Mouse (Mus musculus) liver, postnatal 0 days (tissue): ENCODE results near the gene L3hypdh. TPM values are rescaled to one million over a fixed set of nuclear protein-coding genes. Genes with fewer than 3 reads are reported as not detected.
A peak's percentile ranks its signal among the peaks of the same experiment; 100 is the strongest.

Source experiments
- ATAC-seq: fragments of 200-750 bp; cut with Nextera tagmentation; 2 replicates; pipeline ENCODE4 v1.8.0; 2017; ENCODE audit warnings: mild to moderate bottlenecking, moderate library complexity
- DNase-seq: peaks from one replicate; pipeline ENCODE4 v3.0.0-alpha.2; 2016
- H3K27ac ChIP-seq: fragments of 300-500 bp; sonication (generic); 2 replicates; pipeline ENCODE4 v1.5.1; 2014; ENCODE audit warnings: antibody characterized with exemption, moderate library complexity, mild to moderate bottlenecking, low read depth
- H3K27me3 ChIP-seq: fragments of 300-500 bp; sonication (generic); 2 replicates; pipeline ENCODE4 v1.6.1; 2014; ENCODE audit warnings: low read length, control low read depth, mixed read lengths; ENCODE audit not compliant: insufficient read depth
- H3K36me3 ChIP-seq: fragments of 300-500 bp; sonication (generic); replicated peaks from 2 replicates; pipeline ENCODE4 v1.6.1; 2014; ENCODE audit warnings: mild to moderate bottlenecking, control low read depth, low read length, moderate library complexity, mixed read lengths; ENCODE audit not compliant: insufficient read depth
- H3K4me1 ChIP-seq: fragments of 300-500 bp; sonication (generic); 2 replicates; pipeline ENCODE4 v1.6.1; 2014; ENCODE audit warnings: antibody characterized with exemption, mild to moderate bottlenecking, control low read depth; ENCODE audit not compliant: insufficient read depth
- H3K4me2 ChIP-seq: fragments of 300-500 bp; sonication (generic); 2 replicates; pipeline ENCODE4 v1.6.1; 2014; ENCODE audit warnings: low read depth, mild to moderate bottlenecking, low read length, moderate library complexity, mixed read lengths
- H3K4me3 ChIP-seq: fragments of 300-500 bp; sonication (generic); 2 replicates; pipeline ENCODE4 v1.5.1; 2014; ENCODE audit warnings: low read depth, low read length
- H3K9ac ChIP-seq: fragments of 300-500 bp; sonication (generic); replicated peaks from 2 replicates; pipeline ENCODE4 v1.6.1; 2014; ENCODE audit warnings: mild to moderate bottlenecking, moderate library complexity
- H3K9me3 ChIP-seq: fragments of 300-500 bp; sonication (generic); 2 replicates; pipeline ENCODE4 v1.6.1; 2016; ENCODE audit warnings: mild to moderate bottlenecking, control low read depth, low read length, mixed read lengths
- CTCF ChIP-seq: sonication (generic); IDR thresholded peaks from 2 replicates; pipeline ENCODE4 v1.5.1; 2016; ENCODE audit warnings: antibody characterized with exemption, low read depth
- EP300 ChIP-seq: IDR thresholded peaks from 2 replicates; pipeline ENCODE4 v1.6.1; 2016; ENCODE audit warnings: antibody characterized with exemption, low read depth, mild to moderate bottlenecking
- WGBS: fragments of 180-500 bp; shearing (Covaris S2); extraction: QIAGEN DNeasy Blood & Tissue Kit; methylation state at CpG from one replicate; pipeline ENCODE4 v1.1.7; 2014; ENCODE audit not compliant: insufficient replicate concordance; 5-methylcytosine and 5-hydroxymethylcytosine counted together
- polyA plus RNA-seq: library from polyadenylated mRNA; unstranded; fragments of >200 nt; fragmentation: Nextera tagmentation; extraction: Ambion mirVana; gene quantifications from 2 replicates; pipeline ENCODE4 v1.2.1, GENCODE M21; 2015

L3hypdh gene
- 19.2 and 20.2 TPM in 2 replicates for polyA plus RNA-seq

DNA sequence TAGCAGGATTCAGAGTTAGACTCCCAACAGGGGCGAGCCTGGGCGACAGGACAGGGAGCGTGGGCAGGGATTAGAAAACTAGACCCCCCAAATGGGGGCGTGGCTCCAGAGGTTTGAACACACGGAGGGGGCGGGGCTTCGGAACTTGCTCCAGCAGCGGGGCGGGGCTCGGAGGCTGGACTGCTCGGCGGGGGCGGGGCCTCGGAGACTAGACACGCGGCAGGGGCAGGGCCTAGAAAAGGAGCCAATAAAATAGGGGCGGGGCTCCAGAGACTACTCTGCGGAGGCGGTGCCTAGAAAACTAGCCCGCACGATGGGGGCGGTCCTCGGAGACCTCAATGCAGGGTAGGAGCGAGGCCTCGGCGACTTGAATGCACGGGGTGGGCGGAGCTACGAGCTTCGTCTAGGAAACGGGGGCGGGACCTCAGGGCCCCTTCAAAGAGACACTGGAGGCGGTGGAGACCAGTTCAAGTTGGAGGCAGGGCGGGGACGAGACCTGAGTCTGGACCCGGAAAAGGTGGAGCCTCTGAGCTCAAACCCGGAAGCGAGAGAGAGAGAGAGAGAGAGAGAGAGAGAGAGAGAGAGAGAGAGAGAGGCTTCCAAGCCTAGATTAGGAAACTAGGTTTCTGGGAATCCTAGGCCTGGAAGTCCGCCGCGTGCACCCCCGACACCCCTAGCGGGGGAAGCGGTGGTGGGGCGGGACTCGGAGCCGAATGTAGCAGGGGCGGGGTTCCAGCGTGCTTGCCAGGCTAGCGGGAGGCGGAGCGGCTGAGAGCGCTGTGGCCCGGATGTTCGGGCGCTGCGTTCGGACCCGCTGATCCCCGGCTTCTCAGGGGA, at the start of gene L3hypdh, which contains the start of gene Jkamp:
L3hypdh (minus strand) TSS at position 111 of the 837 bp plus-strand sequence.
Jkamp (plus strand) TSS at position 261 of the 837 bp plus-strand sequence.
- peak; percentile 37; the same call in 1 of the 2 replicates for TF ChIP-seq CTCF
- TF ChIP-seq EP300, result peak; percentile 65; the same call in 1 of the 2 replicates
- WGBS, result 1% methylated on average over 59 of the region's 60 CpGs
- ATAC-seq, result peak; percentile 87
- Histone ChIP-seq H3K4me3 (peak within 1 kb of the TSS; percentile 68), H3K4me1 (peaks cover 18% of the 10 kb centered on the region), H3K9ac (peak within 1 kb of the TSS; percentile 73), H3K4me2 (peak within 1 kb of the TSS; percentile 94), H3K36me3 (0 out of 2 replicates have a peak, but pooled peaks cover 3% of the 10 kb centered on the region), H3K27ac (peak within 1 kb of the TSS; percentile 96), H3K9me3 (no peaks in the 10 kb centered on the region), H3K27me3 (no peaks in the 10 kb centered on the region)
- peak; percentile 99 for DNase-seq

DNA sequence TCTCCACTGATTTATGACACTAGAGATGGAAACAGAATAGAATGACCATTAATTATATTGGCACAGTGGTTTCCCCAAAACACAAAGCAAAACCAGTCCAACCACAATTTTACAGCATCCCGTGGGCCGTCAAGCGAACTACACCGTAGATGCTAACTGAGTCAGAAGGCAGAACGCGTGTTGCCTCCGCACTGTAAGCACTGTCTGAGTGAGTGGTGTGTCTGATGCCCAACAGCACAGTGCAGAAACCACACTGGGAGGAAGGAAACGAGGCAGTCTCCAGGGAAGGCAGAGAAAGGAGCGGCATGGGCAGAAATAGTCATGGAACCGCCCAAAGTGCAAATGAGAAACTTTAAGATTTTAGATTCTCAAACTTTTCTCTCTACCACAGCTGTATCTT, 44.0 kb upstream of the L3hypdh start:
- no peak overlapping the region for H3K9ac ChIP-seq
- H3K9me3 ChIP-seq, result no peaks in the 10 kb centered on the region
- 73% methylated on average over 10 of the region's 10 CpGs for WGBS
- H3K4me1 ChIP-seq, result no peaks in the 10 kb centered on the region
- TF ChIP-seq EP300 (no peak), CTCF (no peak)
- no peaks in the 10 kb centered on the region for H3K27me3 ChIP-seq
- H3K4me2 ChIP-seq, result no peak overlapping the region
- no peak overlapping the region for H3K27ac ChIP-seq
- ATAC-seq (no peak), DNase-seq (no peak)
- H3K36me3 ChIP-seq, result no peaks in the 10 kb centered on the region
- H3K4me3 ChIP-seq, result no peak overlapping the region

DNA sequence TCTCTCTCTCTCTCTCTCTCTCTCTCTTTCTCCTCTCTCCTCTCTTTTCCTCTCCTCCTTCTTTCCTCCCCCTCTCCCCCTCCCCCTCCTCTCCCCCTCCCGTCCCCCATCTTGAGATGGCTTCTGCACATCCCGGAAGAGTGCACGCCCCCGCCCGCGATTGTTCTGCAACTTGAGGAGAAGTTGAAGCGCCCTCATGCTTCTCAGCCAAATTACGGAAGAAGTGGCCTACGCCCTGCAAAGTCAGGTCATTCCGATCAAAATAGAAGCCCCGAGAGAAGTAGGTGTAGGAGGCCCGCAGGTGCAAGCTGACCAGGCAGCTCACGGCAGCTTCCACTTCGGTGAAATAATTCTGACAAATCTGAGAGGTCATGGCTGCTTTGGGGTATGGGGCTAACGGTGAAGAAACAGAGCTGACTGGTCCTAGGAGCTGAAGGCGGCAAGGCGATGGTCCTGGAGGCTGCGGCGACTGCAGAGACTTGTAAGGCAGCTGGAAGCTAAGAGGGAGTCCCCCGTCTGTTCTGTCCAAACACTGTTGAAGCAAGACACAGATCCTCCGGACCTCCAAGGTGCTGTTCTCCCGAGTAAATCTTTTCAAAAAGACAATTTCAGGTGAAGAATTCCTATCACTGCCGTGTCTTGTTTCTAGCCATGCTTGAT, 30.6 kb upstream of the L3hypdh start:
- no peak for ATAC-seq
- TF ChIP-seq CTCF (no peak), EP300 (no peak)
- Histone ChIP-seq H3K4me3 (no peak overlapping the region), H3K4me1 (no peaks in the 10 kb centered on the region), H3K36me3 (no peaks in the 10 kb centered on the region), H3K27ac (no peak overlapping the region), H3K4me2 (no peak overlapping the region), H3K9ac (no peak overlapping the region), H3K27me3 (no peaks in the 10 kb centered on the region), H3K9me3 (no peaks in the 10 kb centered on the region)
- DNase-seq, result no peak
- 67% methylated on average over 22 of the region's 23 CpGs for WGBS

DNA sequence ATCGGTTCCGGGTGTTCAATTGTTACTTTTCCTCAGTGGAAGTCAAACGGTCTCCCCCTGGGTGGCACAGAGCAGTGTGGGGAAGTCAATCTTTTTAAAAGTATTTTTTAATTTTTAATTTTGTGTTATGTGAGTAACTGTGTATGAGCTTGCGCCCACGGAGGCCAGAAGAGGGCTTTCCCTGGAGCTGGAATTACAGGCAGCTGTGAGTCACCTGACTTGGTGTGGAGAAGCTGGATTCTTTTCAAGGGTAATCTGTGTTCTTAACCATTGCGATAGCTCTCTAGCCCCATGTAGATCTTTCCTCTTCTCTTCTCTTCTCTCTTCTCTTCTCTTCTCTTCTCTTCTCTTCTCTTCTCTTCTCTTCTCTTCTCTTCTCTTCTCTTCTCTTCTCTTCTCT, 29.9 kb upstream of the L3hypdh start:
- no peak for ATAC-seq
- TF ChIP-seq CTCF, result no peak
- TF ChIP-seq EP300, result no peak
- WGBS, result 71% methylated on average over 6 of the region's 6 CpGs
- Histone ChIP-seq H3K9me3 (no peaks in the 10 kb centered on the region), H3K27me3 (no peaks in the 10 kb centered on the region), H3K36me3 (no peaks in the 10 kb centered on the region), H3K9ac (no peak overlapping the region), H3K4me3 (no peak overlapping the region), H3K4me2 (no peak overlapping the region), H3K4me1 (no peaks in the 10 kb centered on the region), H3K27ac (no peak overlapping the region)
- no peak for DNase-seq

DNA sequence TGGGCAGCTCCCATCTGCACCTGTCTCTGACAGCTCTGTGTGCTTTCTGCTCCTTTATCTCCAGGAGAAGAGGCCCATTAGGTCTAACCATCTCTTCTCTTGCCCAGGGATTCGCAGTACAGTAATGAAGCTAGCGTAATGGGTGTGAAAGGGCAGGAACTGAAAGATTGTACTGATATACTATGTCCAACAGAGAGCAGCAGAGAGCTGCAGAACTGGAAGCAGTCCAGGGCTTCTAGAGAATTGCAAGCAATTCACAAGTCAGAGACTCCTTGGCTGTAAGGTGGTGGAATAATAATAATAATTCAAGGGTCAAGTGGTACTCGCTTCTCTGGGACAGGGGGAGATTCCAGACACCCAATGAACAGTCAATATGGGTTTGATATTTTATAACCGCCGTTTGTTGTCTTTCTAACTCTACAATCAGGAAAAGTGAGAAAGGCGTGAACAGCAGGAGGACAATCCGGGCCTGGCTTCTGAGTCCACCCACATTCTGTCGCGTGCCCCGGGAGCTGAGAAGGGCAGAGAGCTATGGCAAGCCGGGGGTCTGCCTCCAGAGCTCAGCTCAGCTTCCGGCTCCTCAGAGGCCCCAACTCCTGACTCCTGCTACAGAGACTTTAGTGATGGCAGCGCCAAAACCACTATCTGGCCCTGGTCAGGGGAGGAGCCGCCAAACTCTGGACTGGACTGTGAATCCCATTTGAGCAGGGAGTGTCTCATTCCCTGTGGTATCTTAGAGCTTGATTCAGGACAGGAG, 19.5 kb upstream of the L3hypdh start:
- Histone ChIP-seq H3K9ac (no peak overlapping the region), H3K4me1 (no peaks in the 10 kb centered on the region), H3K27ac (no peak overlapping the region), H3K4me2 (no peak overlapping the region), H3K36me3 (0 out of 2 replicates have a peak, but pooled peaks cover 6% of the 10 kb centered on the region), H3K4me3 (no peak overlapping the region), H3K9me3 (no peaks in the 10 kb centered on the region), H3K27me3 (no peaks in the 10 kb centered on the region)
- peak; percentile 45 for DNase-seq
- TF ChIP-seq EP300 (no peak), CTCF (peak; percentile 81)
- peak; percentile 29; the same call in 1 of the 2 replicates for ATAC-seq
- 32% methylated on average over 14 of the region's 14 CpGs for WGBS
